Mouse (Mus musculus): ENCODE data around the gene Thegl.

The Thegl gene

GRCm38 (mm10) chr5:77097686-77098085, 81.9 kb downstream of the Thegl start:
- DNase-seq = no peak

GRCm38 (mm10) chr5:77098874-77099273, 83.1 kb downstream of the Thegl start:
- DNase-seq = no peak

- no peak for DNase-seq
Measured at GRCm38 (mm10) chr5:77099317-77099996, 83.6 kb downstream of the Thegl start.

- no peak for DNase-seq
Measured at GRCm38 (mm10) chr5:77099997-77100380, 84.2 kb downstream of the Thegl start.

GRCm38 (mm10) chr5:77100691-77101090, 84.9 kb downstream of the Thegl start:
- no peak for DNase-seq

GRCm38 (mm10) chr5:77102522-77103365, 86.9 kb downstream of the Thegl start:
- DNase-seq = no peak

- no peak for DNase-seq
Measured at GRCm38 (mm10) chr5:77107146-77107822, 91.5 kb downstream of the Thegl start.

GRCm38 (mm10) chr5:77108806-77109205, 93.0 kb downstream of the Thegl start:
- no peak for DNase-seq

GRCm38 (mm10) chr5:77109814-77110213, 94.0 kb downstream of the Thegl start:
- DNase-seq = no peak
